Mouse (Mus musculus) myocyte (in vitro differentiated cells): ENCODE measurements around the gene Arhgap19.

Experiments
- CEBPB ChIP-seq: IDR thresholded peaks from 2 replicates; pipeline ENCODE4 v1.6.1; 2011; ENCODE audit warnings: mild to moderate bottlenecking, moderate library complexity; ENCODE audit not compliant: poor library complexity, insufficient read depth, severe bottlenecking
- MAX ChIP-seq: IDR thresholded peaks from one replicate; pipeline ENCODE4 v1.6.1; 2011; ENCODE audit warnings: low read depth, mild to moderate bottlenecking, control low read depth
- POLR2A ChIP-seq: IDR thresholded peaks from one replicate; pipeline ENCODE4 v1.6.1; 2011; ENCODE audit warnings: low read depth, mild to moderate bottlenecking, control low read depth, moderate library complexity; ENCODE audit not compliant: insufficient read length

GRCm38 (mm10) chr19:41766628-41767027 lies 35.2 kb downstream of the Arhgap19 start:
- no peak for TF ChIP-seq CEBPB
- no peak for TF ChIP-seq MAX
- no peak for TF ChIP-seq POLR2A
